Mouse (Mus musculus): Measurements from ENCODE around the gene Vmp1.

Vmp1 gene

DNA sequence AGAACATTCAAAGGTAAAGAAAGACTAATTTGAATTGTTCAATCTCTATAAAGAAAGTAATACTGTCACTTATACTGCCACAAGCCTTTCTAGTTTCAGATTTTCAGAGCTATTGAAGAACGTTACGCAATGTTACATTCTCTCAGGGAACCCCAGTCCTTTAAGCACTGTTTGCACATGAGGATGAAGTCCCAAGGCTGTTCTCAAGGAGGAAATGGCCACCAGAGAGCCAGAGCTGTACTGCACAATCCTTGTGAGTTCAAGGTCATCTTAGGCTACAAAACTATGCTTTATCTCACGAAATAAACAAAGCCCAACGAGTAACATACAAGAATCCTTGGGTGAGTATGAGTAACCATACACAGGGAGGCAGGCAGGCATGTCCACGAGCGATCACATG lies 49.2 kb downstream of the Vmp1 start:
- no peak for DNase-seq (ENCODE audit: inconsistent ontology term)

DNA sequence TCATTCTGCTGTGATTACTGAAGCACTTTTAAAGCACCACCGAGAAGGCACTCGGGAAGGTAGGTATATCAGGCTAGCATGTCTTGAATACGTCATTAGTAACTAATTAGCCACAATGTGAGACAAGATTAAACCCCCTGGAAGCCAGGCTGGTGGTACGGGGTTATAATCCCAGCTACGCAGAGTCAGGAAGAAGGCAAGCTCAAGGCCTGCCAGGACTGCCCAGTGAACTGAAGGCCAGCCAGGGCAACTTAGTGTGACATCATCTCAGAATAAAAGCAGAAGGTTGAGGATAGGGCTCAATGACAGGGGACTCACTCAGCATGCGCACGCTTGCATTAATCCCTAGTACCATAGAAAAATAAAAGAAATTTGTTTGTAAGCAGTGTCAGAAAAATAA lies 53.7 kb downstream of the Vmp1 start:
- DNase-seq (ENCODE audit: inconsistent ontology term): no peak

DNA sequence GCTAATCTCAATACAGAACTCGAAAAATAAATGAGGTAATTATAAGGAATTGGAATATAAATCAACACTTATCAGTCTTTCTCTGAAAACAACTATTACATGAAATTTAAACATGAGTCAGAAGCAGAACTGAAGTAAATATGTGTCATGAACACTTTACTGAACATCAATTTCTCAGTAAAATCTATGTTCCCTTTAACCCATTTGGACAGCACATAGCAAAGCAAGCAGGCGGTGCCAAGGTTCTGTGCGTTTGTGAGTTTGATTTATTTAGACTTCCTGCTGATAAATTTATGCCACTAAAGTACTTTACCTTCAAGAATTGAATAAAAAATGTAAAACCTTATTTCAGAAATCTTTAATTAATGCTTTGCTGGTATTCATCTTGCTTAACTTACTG lies 54.2 kb downstream of the Vmp1 start:
- no peak for DNase-seq (ENCODE audit: inconsistent ontology term)

DNA sequence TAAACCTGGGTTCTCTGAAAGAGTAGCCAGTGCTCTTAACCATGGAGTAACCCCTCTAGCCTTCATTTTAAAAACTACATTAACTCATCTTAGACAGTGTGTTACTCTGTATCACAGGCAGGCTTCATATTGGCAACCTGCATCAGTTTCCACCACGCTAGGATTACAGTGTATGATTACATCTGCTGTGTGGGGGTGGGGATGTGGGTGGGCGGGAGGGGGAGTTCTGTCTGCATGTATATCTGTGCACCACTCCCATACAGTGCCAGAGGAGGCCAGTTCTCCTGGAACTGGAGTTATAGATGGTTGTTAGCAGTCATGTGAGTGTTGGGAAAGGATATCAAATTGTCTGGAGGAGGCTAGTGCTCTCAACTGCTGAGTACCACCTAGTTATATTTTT lies 55.2 kb downstream of the Vmp1 start:
- DNase-seq (ENCODE audit: inconsistent ontology term): no peak

DNA sequence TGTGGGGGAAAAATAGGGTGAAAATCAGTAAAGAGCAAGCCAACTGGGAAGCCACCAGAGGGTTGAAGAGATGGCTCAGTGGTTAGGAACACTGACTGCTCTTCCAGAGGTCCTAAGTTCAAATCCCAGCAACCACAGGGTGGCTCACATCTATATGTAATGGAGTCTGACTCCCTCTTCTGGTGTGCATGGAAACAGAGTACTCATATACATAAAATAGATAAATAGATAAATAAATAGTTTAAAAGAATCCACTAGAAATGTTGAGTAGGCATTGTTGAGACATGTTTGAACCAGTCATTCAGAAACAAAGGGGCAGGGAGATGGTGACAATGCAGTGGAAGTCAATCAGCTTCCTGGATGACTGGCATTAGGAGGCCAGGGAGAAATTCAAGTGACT lies 56.0 kb downstream of the Vmp1 start:
- no peak for DNase-seq (ENCODE audit: inconsistent ontology term)

DNA sequence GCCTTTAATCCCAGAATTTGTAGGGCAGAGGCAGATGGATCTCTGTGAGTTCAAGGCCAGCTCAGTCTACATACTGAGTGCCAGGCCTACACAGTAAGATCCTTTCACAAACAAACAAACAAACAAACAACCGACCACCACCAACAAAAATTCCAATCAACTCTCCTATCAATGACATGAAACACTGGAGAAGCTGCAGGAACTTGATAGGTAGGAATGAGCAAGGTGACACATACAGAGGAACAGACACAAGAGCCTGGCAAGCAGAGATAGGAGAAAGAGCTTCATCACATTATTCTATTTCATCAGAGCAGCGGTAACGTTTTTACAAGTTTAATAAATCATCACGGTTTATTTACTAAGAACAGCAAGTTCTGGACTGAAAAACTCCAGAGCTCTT lies 56.9 kb downstream of the Vmp1 start:
- DNase-seq (ENCODE audit: inconsistent ontology term): no peak

DNA sequence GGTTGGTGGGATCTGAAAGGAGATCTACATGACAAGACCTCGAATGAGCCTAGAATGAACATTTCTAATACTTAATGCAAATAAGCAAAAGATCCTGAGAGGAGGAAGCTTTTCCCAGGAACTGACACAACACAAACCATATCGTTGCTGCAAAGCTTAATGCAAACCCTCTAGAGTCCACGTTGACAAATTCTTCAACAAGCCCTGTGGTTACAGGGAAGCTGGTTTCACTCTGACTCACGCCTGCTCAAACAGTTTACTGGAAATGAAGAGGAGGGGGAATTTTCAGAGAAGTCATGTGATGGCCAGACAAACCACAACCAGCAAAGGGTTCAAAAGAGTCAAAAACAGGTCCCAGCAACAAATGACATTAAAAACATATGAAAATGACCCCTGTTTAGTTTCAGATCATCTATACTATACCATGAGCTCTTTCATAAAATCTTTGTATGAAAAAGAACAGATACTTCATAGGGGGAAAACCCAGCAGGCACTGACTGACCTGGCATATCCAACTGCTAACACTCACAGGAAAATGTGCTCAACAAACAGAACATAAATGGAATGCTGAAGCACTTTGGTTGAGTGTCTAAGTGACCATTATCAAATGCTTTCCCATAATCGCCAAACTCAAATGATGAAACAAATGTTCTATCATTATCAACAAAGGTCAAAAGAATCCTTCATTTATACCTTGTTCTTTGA lies 59.2 kb downstream of the Vmp1 start:
- DNase-seq (ENCODE audit: inconsistent ontology term): peak; percentile 96

DNA sequence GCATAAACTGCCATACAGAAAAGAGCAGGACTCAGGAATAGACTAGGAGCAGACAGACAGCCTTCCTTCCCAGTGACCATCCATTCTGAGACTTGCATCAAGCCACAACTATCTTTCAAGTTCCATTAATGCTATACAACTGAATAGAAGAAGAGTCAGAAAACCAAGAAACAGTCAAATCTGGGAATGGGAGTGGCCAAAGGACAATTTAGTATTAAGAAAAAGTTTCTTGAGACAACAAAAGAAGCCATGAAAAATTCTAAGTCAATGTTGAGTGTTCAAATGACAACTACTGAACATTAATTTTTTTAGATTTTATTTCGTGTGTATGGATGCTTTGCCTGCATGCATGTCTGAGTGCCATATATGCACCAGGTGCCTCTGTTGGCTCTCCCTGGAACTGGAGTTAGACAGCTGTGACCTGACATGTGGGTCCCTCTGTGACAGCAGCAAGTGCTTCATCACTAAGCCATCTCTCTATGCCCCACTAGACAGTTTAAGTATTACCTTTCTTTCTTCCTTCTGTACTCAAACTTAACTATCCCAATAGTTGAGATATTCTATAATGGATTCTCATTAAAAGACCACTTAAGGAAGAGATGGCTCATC lies 60.1 kb downstream of the Vmp1 start:
- no peak for DNase-seq (ENCODE audit: inconsistent ontology term)

DNA sequence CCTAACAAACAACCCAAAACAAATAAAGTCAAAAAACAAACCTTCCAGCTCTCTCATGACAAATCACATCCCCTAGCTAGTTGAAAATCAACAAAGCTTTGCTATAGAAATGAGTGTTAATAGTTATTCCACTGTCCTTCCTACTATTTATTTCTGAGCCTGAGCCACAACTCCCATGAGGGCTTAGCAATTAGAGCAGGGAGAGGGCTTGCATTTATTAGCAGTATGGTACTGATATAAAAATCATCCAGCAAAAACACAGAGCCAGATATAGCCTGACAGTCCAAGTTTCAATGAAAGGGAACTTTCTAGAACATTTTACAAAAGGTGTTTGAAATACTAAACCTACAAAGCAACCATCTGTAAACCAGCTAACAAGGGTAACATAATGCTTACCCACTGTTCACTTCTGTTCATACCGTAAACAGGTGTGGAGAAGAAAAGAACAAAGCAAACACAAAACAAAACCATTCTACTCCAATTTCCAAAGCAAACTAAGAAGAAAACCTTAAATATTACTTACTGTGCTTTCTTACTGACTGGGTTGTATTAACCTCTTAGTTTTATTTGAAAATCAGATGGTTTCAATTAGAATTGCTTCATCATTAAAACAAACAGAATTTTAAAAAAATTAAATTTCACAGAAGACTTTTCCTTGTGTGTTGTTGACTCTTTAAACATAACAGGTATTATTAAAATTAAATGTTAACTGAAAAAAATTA lies 61.3 kb downstream of the Vmp1 start:
- DNase-seq (ENCODE audit: inconsistent ontology term): no peak

DNA sequence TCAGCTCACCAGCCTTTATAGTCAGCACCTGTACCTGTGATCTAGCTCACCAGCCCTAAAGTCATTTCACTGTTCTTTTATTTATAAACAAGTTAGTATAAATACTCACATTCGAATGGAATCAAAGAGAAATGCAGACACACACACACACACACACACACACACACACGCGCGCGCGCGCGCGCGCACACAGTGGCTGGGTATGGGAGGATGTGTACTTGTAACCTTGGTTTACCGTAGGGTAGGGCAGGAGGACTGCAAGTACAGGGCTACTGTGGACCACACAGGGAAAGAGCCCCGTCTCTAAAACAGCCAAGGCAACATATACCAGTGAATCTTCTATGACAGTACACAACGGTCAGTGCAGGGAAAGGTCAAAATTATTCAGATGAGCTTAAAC lies 62.5 kb downstream of the Vmp1 start:
- DNase-seq (ENCODE audit: inconsistent ontology term): no peak

DNA sequence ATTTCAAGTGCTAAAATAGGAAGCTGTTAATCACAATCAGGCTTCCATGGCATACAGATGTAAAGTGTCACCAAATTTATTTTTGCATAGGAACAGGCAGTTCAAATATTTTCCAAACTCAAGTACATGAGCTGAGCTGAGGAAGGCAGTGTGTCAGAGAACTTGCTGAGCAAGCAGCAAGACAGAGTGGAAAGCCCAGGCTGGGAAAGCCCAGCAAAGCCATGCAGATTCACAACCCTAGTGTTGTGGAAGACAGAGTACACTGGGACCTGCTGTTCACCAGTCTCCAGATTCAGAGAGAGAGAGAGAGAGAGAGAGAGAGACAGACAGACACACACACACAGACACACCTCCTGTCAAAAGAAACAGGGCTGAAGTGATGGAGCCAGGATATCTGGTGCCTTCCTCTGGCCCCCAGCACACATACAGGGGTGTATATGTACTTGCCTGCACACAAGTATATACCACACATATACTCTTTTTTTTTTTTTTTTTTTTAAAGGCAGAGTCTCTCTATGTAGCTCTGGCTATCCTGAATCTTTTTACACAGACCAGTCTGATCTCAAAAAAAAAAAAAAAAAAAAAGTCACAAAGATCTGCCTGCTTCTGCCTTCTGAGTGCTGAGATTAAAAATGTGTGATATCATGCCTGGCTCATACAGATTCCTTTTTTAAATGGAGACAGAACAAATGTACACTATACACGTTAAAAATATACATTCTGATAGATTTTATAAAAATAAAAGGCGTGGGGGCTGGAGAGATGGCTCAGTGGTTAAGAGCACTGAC lies 64.9 kb downstream of the Vmp1 start:
- no peak for DNase-seq (ENCODE audit: inconsistent ontology term)

DNA sequence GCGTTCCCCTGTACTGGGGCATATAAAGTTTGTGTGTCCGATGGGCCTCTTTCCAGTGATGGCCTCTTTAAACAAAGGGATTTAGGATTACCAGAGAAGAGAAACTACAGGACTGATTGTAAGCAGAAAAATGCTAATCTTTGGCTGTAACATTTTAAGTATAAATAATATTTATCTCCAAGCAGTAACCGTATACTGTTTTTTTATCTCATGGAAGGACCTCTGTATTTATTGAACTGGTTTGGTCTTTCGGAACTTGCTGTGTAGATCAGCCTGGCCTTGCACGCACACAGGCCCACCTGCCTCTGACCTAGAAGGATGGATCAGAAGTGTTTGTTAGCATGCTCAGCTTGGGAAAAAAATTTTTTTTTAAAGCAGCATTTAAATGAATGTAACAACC lies 69.0 kb downstream of the Vmp1 start:
- no peak for DNase-seq (ENCODE audit: inconsistent ontology term)

DNA sequence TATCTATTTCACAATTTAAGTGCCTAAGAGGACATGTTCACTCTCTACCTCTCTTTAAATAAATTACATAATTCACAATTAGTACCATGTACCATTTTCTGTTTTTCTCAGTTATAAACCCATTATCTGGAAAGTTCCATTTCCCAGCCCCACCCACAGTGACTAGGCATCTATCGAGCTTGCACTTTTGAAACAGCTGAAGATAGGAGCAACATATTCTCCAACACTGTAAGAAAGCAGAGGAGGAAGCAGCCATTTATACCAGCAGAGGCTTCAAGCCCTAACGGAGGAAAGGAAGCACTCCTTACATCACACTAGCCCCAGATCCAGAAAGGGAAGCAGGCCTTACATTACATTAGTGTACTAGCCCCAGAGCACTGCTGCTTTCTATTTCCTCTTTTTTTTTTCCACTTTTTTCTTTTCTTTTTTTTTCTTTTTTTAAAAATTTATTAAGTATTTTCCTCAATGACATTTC lies 69.5 kb downstream of the Vmp1 start:
- DNase-seq (ENCODE audit: inconsistent ontology term): no peak

DNA sequence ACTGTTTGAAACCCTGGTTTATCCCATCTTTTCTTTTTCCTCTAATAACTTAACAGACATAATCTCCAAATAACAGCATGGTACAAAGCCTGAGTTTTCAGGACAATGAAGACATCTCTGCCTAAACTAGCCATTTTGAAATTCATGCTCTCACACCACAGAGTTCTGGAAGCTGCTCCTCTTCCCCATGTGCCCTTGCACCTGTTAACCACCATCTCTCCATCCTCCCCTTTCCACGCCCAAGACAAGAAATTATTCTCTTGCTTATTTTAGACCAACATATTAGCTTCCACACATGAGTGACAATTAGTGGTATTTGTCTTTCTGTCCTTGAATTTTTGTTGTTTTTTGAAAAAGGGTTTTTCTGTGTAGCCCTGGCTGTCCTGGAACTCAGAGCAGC lies 71.6 kb downstream of the Vmp1 start:
- no peak for DNase-seq (ENCODE audit: inconsistent ontology term)

DNA sequence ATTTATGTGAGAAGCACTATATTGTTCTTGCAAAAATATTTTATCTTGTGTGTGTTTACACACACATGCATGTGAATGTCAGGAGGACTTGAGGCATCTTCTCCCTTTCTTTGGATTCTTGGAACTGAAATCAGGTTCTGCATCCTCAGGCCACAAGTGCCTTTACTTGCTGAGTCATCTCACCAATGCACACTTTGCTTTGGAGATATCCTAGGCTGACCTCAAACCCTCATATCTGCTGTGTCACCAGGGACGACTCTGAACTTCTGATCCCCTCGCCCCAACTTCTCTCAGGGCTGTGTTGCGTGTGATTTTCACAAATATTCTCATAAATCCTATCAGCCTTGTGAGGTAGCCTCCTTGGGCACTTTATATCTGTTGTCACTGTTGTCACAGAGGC lies 73.4 kb downstream of the Vmp1 start:
- no peak for DNase-seq (ENCODE audit: inconsistent ontology term)

DNA sequence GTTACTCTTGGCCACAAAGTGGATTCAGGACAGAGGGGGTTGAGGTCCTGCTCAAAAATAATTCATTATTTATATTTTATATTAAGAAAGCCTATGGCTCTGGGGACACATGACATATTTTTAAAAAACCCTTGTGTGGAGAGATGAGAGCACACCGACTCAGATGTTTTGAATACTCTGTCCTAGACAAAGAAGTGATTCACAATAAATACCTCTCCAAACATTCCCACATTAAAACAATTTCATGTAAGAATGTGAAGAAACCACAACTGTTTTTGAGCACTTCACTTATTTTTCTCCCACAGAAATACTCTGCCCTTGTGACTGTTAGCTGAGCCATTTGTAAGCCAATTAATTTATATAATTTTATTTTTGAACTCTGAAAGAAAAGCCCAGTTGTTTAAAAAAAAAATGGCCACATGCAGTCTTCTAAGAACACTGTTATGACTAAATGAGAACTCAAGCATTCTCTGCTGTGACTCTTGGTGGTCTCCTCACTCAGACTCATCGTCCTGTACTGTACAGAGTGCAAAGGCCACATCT lies 75.8 kb downstream of the Vmp1 start:
- peak; percentile 92 for DNase-seq (ENCODE audit: inconsistent ontology term)

DNA sequence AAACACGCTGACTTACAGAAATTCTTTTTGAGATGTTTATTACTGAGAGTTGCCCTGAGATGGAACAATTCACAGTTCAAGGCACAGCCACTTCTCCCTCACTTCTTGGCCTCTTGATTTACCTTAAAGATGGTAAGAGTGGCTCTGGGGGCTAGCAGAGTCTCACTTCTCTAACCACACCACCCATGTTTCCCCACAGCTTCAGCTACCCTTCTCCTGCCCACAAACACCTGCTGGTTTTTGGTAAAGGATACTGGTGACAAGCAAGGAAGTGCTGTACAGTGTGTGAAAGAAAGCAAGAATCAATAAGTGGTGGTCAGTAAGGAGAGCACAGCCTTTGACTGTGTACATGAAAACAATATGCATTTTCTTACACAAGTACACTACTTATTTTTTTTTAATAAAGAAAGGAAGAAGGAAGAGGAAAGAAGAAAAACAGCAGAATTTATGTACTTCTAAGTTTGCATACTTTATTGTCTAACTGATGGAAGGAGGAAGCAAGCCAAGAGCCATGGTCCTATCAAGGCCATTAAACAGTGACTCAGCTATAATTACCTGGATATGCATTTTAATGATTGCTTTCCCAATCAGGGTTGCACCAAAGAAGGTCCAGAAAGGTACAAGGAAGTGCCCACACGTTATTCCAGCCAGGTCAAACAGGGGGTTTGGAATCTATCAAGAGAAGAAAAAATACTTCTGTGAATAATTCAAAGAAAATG lies 76.9 kb downstream of the Vmp1 start:
- no peak for DNase-seq (ENCODE audit: inconsistent ontology term)

DNA sequence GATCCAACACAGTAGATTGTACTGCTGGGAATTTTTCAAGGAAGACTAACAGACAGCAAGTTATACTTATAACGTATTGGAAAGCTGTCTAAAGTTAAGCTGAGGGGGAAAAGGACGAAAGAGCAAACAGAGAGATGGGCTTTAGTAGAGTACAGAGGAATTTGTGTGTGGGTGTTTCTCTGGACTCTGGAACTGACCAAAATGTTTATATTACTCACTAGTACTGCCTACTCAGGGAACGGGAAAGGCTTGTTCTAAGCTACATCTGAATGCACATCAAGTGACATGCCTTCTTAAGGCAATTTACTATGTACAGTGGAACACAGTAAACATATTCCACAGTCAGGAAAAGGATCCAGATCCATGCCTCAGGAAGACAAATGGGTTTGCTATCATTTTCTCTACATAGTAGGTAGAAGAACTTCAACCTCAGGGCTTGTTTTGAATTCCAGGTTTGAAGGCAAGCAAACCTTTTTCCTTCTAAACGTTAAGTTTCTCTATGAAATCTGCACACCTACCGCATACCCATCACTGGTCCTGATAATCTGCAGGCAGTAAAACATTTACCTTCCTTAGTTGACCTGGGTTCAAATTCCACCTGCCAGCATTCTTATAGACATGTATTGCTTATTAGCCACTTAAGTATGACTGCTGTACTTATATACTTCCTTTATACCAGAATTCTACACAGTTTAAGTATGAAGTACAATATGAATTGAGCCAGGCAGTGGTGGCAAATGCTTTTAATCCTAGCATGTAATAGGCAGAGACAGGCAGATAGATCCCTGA lies 78.7 kb downstream of the Vmp1 start:
- no peak for DNase-seq (ENCODE audit: inconsistent ontology term)

DNA sequence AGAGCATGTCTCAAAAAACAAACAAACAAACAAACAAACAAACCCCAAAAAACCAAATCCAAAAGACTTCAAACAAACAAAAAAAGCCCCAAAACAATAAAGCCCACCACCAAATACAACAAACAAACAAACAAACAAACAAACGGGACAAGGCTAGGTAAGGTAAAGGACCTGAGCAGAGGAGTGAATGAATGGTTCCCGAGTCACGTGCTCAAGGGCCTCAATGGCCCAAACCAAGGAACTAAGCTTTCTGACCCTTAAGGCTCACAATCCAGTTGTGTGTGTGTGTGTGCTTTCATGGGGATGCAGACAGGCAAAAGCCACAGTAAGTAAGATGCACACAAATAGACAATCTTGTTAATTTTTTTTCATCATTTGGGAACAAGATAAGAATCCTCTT lies 79.3 kb downstream of the Vmp1 start:
- no peak for DNase-seq (ENCODE audit: inconsistent ontology term)

DNA sequence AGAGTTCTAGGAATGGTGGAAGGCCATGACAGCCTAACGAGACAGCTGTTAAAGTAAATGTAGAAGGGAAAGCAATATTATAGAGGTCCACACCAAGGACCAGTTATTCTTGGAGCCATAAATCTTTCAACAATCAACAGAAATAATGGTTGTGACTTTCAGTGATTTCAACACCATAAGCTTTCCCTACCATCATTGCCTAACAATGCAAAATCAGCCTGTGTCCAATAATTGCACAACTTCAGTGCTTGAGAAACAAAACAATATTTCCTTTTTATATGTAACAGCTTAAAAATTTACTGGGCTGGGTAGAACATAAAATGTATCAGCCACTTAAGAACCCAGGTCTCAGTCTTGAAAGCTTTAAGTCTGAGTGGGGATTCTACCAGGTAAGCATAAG lies 79.9 kb downstream of the Vmp1 start:
- no peak for DNase-seq (ENCODE audit: inconsistent ontology term)

DNA sequence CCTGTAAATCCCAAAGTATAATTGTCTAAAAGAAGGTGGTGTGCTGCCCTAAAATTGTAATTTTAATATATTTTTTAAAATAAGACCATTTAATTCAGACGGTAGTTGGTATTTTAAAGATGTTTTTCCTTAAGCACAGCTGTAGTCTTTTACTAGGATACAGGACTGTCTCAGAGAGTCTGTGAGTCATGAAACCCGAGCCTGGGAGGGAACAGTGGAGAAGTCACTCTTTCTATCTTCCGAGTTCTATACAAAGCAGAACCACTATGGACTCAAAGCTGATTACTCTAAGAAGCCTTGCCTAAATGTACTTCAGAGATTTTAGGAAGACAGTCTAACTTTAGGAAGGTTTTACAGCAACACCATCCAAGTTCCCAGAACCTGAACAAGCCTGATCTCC lies 81.5 kb downstream of the Vmp1 start:
- no peak for DNase-seq (ENCODE audit: inconsistent ontology term)

All from Muller cell, postnatal 12 days (primary cell).